Mouse (Mus musculus) MN1 (cell line): ENCODE results near the gene Fdxacb1.

Source experiments
- DNase-seq: peaks from one replicate; pipeline ENCODE4 v3.0.0-alpha.2; 2016; ENCODE audit warnings: low spot score

The Fdxacb1 gene

GRCm38 (mm10) chr9:50803055-50803671, 35.1 kb downstream of the Fdxacb1 start:
- peak; percentile 15 for DNase-seq

GRCm38 (mm10) chr9:50808471-50808870, 40.4 kb downstream of the Fdxacb1 start:
- DNase-seq: no peak

- no peak for DNase-seq
Observed at GRCm38 (mm10) chr9:50809146-50809545, 41.1 kb downstream of the Fdxacb1 start.

GRCm38 (mm10) chr9:50811187-50811586, 43.2 kb downstream of the Fdxacb1 start:
- no peak for DNase-seq

- DNase-seq: no peak
Observed at GRCm38 (mm10) chr9:50811746-50812145, 43.7 kb downstream of the Fdxacb1 start.

- no peak for DNase-seq
Observed at GRCm38 (mm10) chr9:50813796-50814195, 45.8 kb downstream of the Fdxacb1 start.

GRCm38 (mm10) chr9:50815666-50816065, 47.6 kb downstream of the Fdxacb1 start:
- no peak for DNase-seq

GRCm38 (mm10) chr9:50816512-50816911, 48.5 kb downstream of the Fdxacb1 start:
- DNase-seq: no peak

- no peak for DNase-seq
Observed at GRCm38 (mm10) chr9:50818050-50818449, 50.0 kb downstream of the Fdxacb1 start.

- DNase-seq: no peak
Observed at GRCm38 (mm10) chr9:50819716-50820115, 51.7 kb downstream of the Fdxacb1 start.

- DNase-seq: no peak
Observed at GRCm38 (mm10) chr9:50821651-50822050, 53.6 kb downstream of the Fdxacb1 start.

- DNase-seq: no peak
Observed at GRCm38 (mm10) chr9:50822216-50822615, 54.2 kb downstream of the Fdxacb1 start.
